Mouse (Mus musculus): ENCODE data around the gene Mrnip. TPM values are rescaled to one million over a fixed set of nuclear protein-coding genes. Genes with fewer than 3 reads are reported as not detected.

Gene Mrnip
- polyA plus RNA-seq, 1 experiment from 2014 or later, result 23.1 TPM

GRCm38 (mm10) chr11:50197500-50197899 is 23.3 kb downstream of the Mrnip start:
- Histone ChIP-seq H3K27ac (no peak overlapping the region), H3K4me1 (replicated peaks) (no peaks in the 10 kb centered on the region), H3K27me3 (ENCODE audit: insufficient read depth, poor library complexity, severe bottlenecking) (no peaks in the 10 kb centered on the region), H3K9me3 (no peaks in the 10 kb centered on the region), H3K36me3 (peaks cover 80% of the 10 kb centered on the region), H3K4me3 (no peak overlapping the region)
- DNase-seq (ENCODE audit: low spot score), result no peak
- 93% methylated on average over 4 of the region's 4 CpGs for WGBS

- Histone ChIP-seq H3K4me1 (replicated peaks) (no peaks in the 10 kb centered on the region), H3K27me3 (ENCODE audit: insufficient read depth, poor library complexity, severe bottlenecking) (no peaks in the 10 kb centered on the region), H3K36me3 (peaks cover 88% of the 10 kb centered on the region), H3K27ac (no peak overlapping the region), H3K4me3 (no peak overlapping the region), H3K9me3 (no peaks in the 10 kb centered on the region)
- no peak for DNase-seq (ENCODE audit: low spot score)
- 91% methylated on average over 4 of the region's 5 CpGs for WGBS
Measured at GRCm38 (mm10) chr11:50198219-50198846, 24.1 kb downstream of the Mrnip start.

GRCm38 (mm10) chr11:50198916-50199315 is 24.7 kb downstream of the Mrnip start:
- Histone ChIP-seq H3K36me3 (peaks cover 91% of the 10 kb centered on the region), H3K4me3 (no peak overlapping the region), H3K27ac (no peak overlapping the region), H3K27me3 (ENCODE audit: insufficient read depth, poor library complexity, severe bottlenecking) (no peaks in the 10 kb centered on the region), H3K4me1 (replicated peaks) (no peaks in the 10 kb centered on the region), H3K9me3 (no peaks in the 10 kb centered on the region)
- no peak for DNase-seq (ENCODE audit: low spot score)
- 96% methylated on average over 2 of the region's 2 CpGs for WGBS

GRCm38 (mm10) chr11:50200613-50201012 is 26.4 kb downstream of the Mrnip start:
- DNase-seq (ENCODE audit: low spot score), result no peak
- Histone ChIP-seq H3K9me3 (no peaks in the 10 kb centered on the region), H3K27ac (no peak overlapping the region), H3K27me3 (ENCODE audit: insufficient read depth, poor library complexity, severe bottlenecking) (no peaks in the 10 kb centered on the region), H3K4me1 (replicated peaks) (no peaks in the 10 kb centered on the region), H3K36me3 (peaks cover 94% of the 10 kb centered on the region), H3K4me3 (no peak overlapping the region)
- whole genome bisulfite sequencing, result 90% methylated on average over 8 of the region's 8 CpGs

- Histone ChIP-seq H3K36me3 (peaks cover 96% of the 10 kb centered on the region), H3K27me3 (ENCODE audit: insufficient read depth, poor library complexity, severe bottlenecking) (no peaks in the 10 kb centered on the region), H3K4me1 (replicated peaks) (no peaks in the 10 kb centered on the region), H3K9me3 (no peaks in the 10 kb centered on the region), H3K27ac (no peak overlapping the region), H3K4me3 (no peak overlapping the region)
- 92% methylated on average over 3 of the region's 3 CpGs for WGBS
- DNase-seq (ENCODE audit: low spot score), result no peak
Measured at GRCm38 (mm10) chr11:50201590-50201989, 27.3 kb downstream of the Mrnip start.

GRCm38 (mm10) chr11:50203302-50203827 is 29.1 kb downstream of the Mrnip start:
- no peaks in the 10 kb centered on the region for H3K27me3 ChIP-seq (ENCODE audit: insufficient read depth, poor library complexity, severe bottlenecking)
- H3K4me3 ChIP-seq, result no peak overlapping the region
- peaks cover 96% of the 10 kb centered on the region for H3K36me3 ChIP-seq
- H3K27ac ChIP-seq, result no peak overlapping the region
- DNase-seq (ENCODE audit: low spot score), result no peak
- no peaks in the 10 kb centered on the region for H3K9me3 ChIP-seq
- WGBS, result 92% methylated on average over 9 of the region's 9 CpGs
- H3K4me1 ChIP-seq (replicated peaks), result no peaks in the 10 kb centered on the region

- no peak overlapping the region for H3K4me3 ChIP-seq
- H3K36me3 ChIP-seq, result peaks cover 77% of the 10 kb centered on the region
- H3K9me3 ChIP-seq, result no peaks in the 10 kb centered on the region
- peaks cover 10% of the 10 kb centered on the region; the same call in 1 of the 2 replicates for H3K4me1 ChIP-seq (replicated peaks)
- 95% methylated on average over 3 of the region's 3 CpGs for WGBS
- H3K27ac ChIP-seq, result no peak overlapping the region
- no peak for DNase-seq (ENCODE audit: low spot score)
- no peaks in the 10 kb centered on the region for H3K27me3 ChIP-seq (ENCODE audit: insufficient read depth, poor library complexity, severe bottlenecking)
Measured at GRCm38 (mm10) chr11:50205434-50205833, 31.2 kb downstream of the Mrnip start.

- Histone ChIP-seq H3K4me3 (no peak overlapping the region), H3K27ac (no peak overlapping the region), H3K36me3 (peaks cover 71% of the 10 kb centered on the region), H3K27me3 (ENCODE audit: insufficient read depth, poor library complexity, severe bottlenecking) (no peaks in the 10 kb centered on the region), H3K4me1 (replicated peaks) (peaks cover 13% of the 10 kb centered on the region), H3K9me3 (no peaks in the 10 kb centered on the region)
- WGBS, result 86% methylated on average over 2 of the region's 2 CpGs
- DNase-seq (ENCODE audit: low spot score), result no peak
Measured at GRCm38 (mm10) chr11:50206037-50206436, 31.8 kb downstream of the Mrnip start.

- DNase-seq (ENCODE audit: low spot score), result no peak
- Histone ChIP-seq H3K27me3 (ENCODE audit: insufficient read depth, poor library complexity, severe bottlenecking) (no peaks in the 10 kb centered on the region), H3K4me1 (replicated peaks) (peaks cover 18% of the 10 kb centered on the region), H3K36me3 (peaks cover 57% of the 10 kb centered on the region), H3K4me3 (no peak overlapping the region), H3K27ac (no peak overlapping the region), H3K9me3 (no peaks in the 10 kb centered on the region)
- WGBS, result 96% methylated on average over 14 of the region's 14 CpGs
Measured at GRCm38 (mm10) chr11:50207344-50207743, 33.1 kb downstream of the Mrnip start.

GRCm38 (mm10) chr11:50208039-50208438 is 33.8 kb downstream of the Mrnip start:
- WGBS, result 94% methylated on average over 5 of the region's 5 CpGs
- Histone ChIP-seq H3K4me3 (no peak overlapping the region), H3K27ac (no peak overlapping the region), H3K9me3 (no peaks in the 10 kb centered on the region), H3K36me3 (peaks cover 51% of the 10 kb centered on the region), H3K4me1 (replicated peaks) (peaks cover 23% of the 10 kb centered on the region), H3K27me3 (ENCODE audit: insufficient read depth, poor library complexity, severe bottlenecking) (no peaks in the 10 kb centered on the region)
- DNase-seq (ENCODE audit: low spot score), result no peak

GRCm38 (mm10) chr11:50210101-50210504 is 35.9 kb downstream of the Mrnip start:
- peaks cover 31% of the 10 kb centered on the region for H3K36me3 ChIP-seq
- under 1% methylated on average over 24 of the region's 24 CpGs for WGBS
- H3K4me3 ChIP-seq, result peak overlapping the region; percentile 87
- peaks cover 24% of the 10 kb centered on the region for H3K4me1 ChIP-seq (replicated peaks)
- H3K27me3 ChIP-seq (ENCODE audit: insufficient read depth, poor library complexity, severe bottlenecking), result no peaks in the 10 kb centered on the region
- H3K27ac ChIP-seq, result peak overlapping the region; percentile 96
- no peaks in the 10 kb centered on the region for H3K9me3 ChIP-seq
- peak; percentile 90 for DNase-seq (ENCODE audit: low spot score)

- Histone ChIP-seq H3K27ac (peak within 1 kb of the TSS; percentile 96), H3K4me1 (replicated peaks) (peaks cover 28% of the 10 kb centered on the region), H3K9me3 (no peaks in the 10 kb centered on the region), H3K4me3 (peak within 1 kb of the TSS; percentile 87), H3K36me3 (peaks cover 26% of the 10 kb centered on the region), H3K27me3 (ENCODE audit: insufficient read depth, poor library complexity, severe bottlenecking) (no peaks in the 10 kb centered on the region)
- 1% methylated on average over 48 of the region's 48 CpGs for WGBS
- DNase-seq (ENCODE audit: low spot score), result peak; percentile 86
Measured at GRCm38 (mm10) chr11:50210505-50211151, 36.4 kb downstream of the Mrnip start, which contains the start of the genes Sqstm1 and Mgat4b. Gene Sqstm1 (minus strand): TSS chr11:50210827. Gene Mgat4b (plus strand): TSS chr11:50210890.

GRCm38 (mm10) chr11:50211322-50212059 is 37.2 kb downstream of the Mrnip start:
- Histone ChIP-seq H3K27me3 (ENCODE audit: insufficient read depth, poor library complexity, severe bottlenecking) (no peaks in the 10 kb centered on the region), H3K36me3 (peaks cover 17% of the 10 kb centered on the region), H3K4me1 (replicated peaks) (peaks cover 37% of the 10 kb centered on the region), H3K4me3 (peak overlapping the region; percentile 87), H3K27ac (peak overlapping the region; percentile 96), H3K9me3 (no peaks in the 10 kb centered on the region)
- DNase-seq (ENCODE audit: low spot score), result no peak
- 87% methylated on average over 3 of the region's 3 CpGs for WGBS
